Mouse (Mus musculus): ENCODE results near the gene Dera.

GRCm38 (mm10) chr6:137836799-137837198 is 82.5 kb downstream of the Dera start:
- TF ChIP-seq TCF12 (IDR thresholded peaks at IDR 0.05; ENCODE audit: insufficient read depth, poor library complexity, severe bottlenecking) = no peak
- no peak for TF ChIP-seq POLR2A (IDR thresholded peaks at IDR 0.05; ENCODE audit: insufficient read length, low read depth)
- TF ChIP-seq USF1 (IDR thresholded peaks at IDR 0.05; ENCODE audit: low read depth) = no peak
- TF ChIP-seq POLR2AphosphoS2 (IDR thresholded peaks at IDR 0.05; ENCODE audit: insufficient read length, low read depth) = no peak
- TF ChIP-seq E2F4 (IDR thresholded peaks at IDR 0.05; ENCODE audit: insufficient read depth) = no peak
- no peak for TF ChIP-seq MAX (IDR thresholded peaks at IDR 0.05; ENCODE audit: low read depth)
- no peak for TF ChIP-seq MYOG (IDR thresholded peaks at IDR 0.05; ENCODE audit: control insufficient read depth in 1 of 3, insufficient read depth in 1 of 3, insufficient read length in 2 of 3, low read depth in 2 of 3)
- no peak for TF ChIP-seq MYOD1 (IDR thresholded peaks at IDR 0.05; ENCODE audit: control insufficient read depth in 1 of 3, insufficient read length in 2 of 3, low read depth in 2 of 3)
- no peak for TF ChIP-seq CEBPB (IDR thresholded peaks at IDR 0.05; ENCODE audit: insufficient read depth, poor library complexity, severe bottlenecking)
- no peak for TF ChIP-seq TCF3 (IDR thresholded peaks at IDR 0.05; ENCODE audit: insufficient read length, low read depth)
- no peak for TF ChIP-seq SRF (IDR thresholded peaks at IDR 0.05; ENCODE audit: control insufficient read depth, insufficient read length, low read depth)
- TF ChIP-seq REST (IDR thresholded peaks at IDR 0.05; ENCODE audit: insufficient read depth, insufficient read length) = no peak
